Mouse (Mus musculus) liver, embryonic 14.5 days (tissue): ENCODE measurements at regions not wholly inside any gene's neighbourhood (a gene's known extent, or its start where the extent isn't known, plus 50 kb on each side); places are given as distances from the start of the nearest gene placed in this dataset.

Source experiments
- CTCF ChIP-seq: IDR thresholded peaks from 2 replicates; pipeline ENCODE4 v1.5.1; 2016; ENCODE audit warnings: antibody characterized with exemption, low read depth, control low read depth
- EP300 ChIP-seq: IDR thresholded peaks from 2 replicates; pipeline ENCODE4 v1.6.1; 2016; ENCODE audit warnings: antibody characterized with exemption, low read depth

DNA sequence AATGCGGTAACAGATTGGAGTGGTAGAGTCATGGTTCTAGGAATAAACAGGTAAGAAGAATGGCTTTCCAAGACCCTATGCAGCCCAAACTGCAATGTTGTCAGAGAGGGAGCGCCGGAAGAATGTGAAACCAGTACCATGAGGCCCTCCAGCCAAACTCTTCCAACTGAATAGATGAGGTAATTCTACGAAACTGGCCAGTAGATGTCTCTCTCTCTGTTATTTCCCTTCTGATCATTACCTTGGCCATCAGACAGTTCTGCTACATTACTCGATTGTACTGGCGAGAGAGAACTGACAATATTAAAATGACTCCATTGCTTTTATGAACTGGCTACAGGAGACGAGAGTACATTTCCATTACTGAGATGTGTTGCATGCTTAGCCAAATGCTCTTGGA lies 313.8 kb downstream of the Etaa1 start:
- TF ChIP-seq CTCF (no peak), EP300 (no peak)
